Comparison of ENCODE assay signal across 8 mouse cellular contexts in the genomic region with DNA sequence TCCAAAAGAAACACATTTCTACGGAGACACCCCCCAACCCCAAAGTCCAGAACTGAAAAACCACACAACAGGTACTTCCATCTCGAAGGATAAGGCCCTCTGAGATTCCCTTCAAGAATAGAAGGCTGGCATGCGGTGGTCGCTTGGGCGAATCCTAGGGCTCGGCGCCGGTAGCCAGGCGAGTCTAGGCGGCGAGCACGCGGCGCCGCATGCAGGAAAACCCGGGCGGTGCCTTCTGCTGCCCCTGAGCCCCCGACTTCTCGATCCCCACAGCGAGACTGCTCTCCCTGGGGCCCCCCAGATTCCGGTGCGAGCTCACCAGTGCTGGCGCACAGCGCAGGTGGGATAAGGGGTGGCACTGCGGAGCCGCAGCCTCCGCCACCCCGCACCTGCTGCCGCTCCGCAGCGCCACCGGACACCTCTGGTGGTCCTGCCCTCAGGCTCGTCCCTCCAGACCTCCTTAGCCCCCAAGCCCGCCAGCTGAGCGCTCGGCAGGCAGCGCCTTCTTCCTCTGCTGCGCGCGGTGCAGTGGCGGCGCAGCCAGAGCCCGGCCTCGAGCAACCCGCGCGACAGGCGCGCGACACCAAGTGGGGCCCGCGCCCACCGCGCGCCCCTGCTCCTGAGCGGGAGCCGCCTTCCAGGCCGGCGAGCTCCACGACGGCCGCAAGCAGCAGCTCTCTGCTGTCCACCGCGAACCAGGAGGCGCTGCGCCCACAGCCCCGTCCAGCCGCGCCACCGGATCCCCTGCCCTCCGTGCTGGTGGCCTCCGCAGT. TPM values are rescaled to one million over a fixed set of nuclear protein-coding genes. Genes with fewer than 3 reads are reported as not detected.
DNase-seq lines count a peak whose midpoint lies in the region; ATAC-seq and TF ChIP-seq lines count a peak whose summit lies in the region.

No protein-coding gene starts in this region.

- no peak overlapping the region for H3K27ac ChIP-seq in heart, postnatal 0 days (ENCODE audit: low read depth)
- H3K27ac ChIP-seq in forebrain, embryonic 16.5 days (ENCODE audit: low read length) = peak overlapping the region; percentile 44; the same call in 1 of the 2 replicates
- H3K27ac ChIP-seq in midbrain, embryonic 14.5 days (replicated peaks; ENCODE audit: low read depth, low read length) = peak overlapping the region; percentile 57; the same call in 1 of the 2 replicates
- no peak overlapping the region for H3K27ac ChIP-seq in lung, postnatal 0 days (ENCODE audit: low read length)

- no peak for DNase-seq in heart, postnatal 0 days (ENCODE audit: low spot score)
- DNase-seq in heart, adult 9 months (ENCODE audit: low spot score in 2 of 2) = no peak
- peak; percentile 44 for DNase-seq in brain, adult 2 months (ENCODE audit: low read depth, low spot score)
- DNase-seq in midbrain, embryonic 14.5 days = peak; percentile 73
- DNase-seq in yolk sac, embryonic 10.5 days (ENCODE audit: low spot score) = no peak
- DNase-seq in lung, postnatal 0 days (ENCODE audit: low spot score) = no peak
- DNase-seq in cerebellum, adult 18-20 months = no peak

- no peak for TF ChIP-seq EP300 in heart, postnatal 0 days (IDR thresholded peaks at IDR 0.05; ENCODE audit: low read depth)
- TF ChIP-seq EP300 in lung, postnatal 0 days (IDR thresholded peaks at IDR 0.05) = no peak

- H3K9me3 ChIP-seq in heart, postnatal 0 days (replicated peaks; ENCODE audit: control insufficient read depth, low read length) = no peaks in the 10 kb centered on the region
- H3K9me3 ChIP-seq in forebrain, embryonic 16.5 days (ENCODE audit: control insufficient read depth, low read length) = no peaks in the 10 kb centered on the region
- no peaks in the 10 kb centered on the region for H3K9me3 ChIP-seq in midbrain, embryonic 14.5 days (ENCODE audit: control insufficient read depth, low read length)
- H3K9me3 ChIP-seq in lung, postnatal 0 days (ENCODE audit: low read length) = no peaks in the 10 kb centered on the region

- H3K4me3 ChIP-seq in heart, postnatal 0 days (ENCODE audit: low read depth, low read length) = peak overlapping the region; percentile 31
- H3K4me3 ChIP-seq in forebrain, embryonic 16.5 days (replicated peaks; ENCODE audit: low read length) = peak overlapping the region; percentile 63
- H3K4me3 ChIP-seq in midbrain, embryonic 14.5 days (replicated peaks; ENCODE audit: low read depth, low read length) = peak overlapping the region; percentile 53
- no peak overlapping the region for H3K4me3 ChIP-seq in lung, postnatal 0 days (ENCODE audit: low read depth, low read length)

- H3K9ac ChIP-seq in heart, postnatal 0 days (replicated peaks; ENCODE audit: low read depth, low read length) = no peak overlapping the region
- peak overlapping the region; percentile 65 for H3K9ac ChIP-seq in forebrain, embryonic 16.5 days (replicated peaks; ENCODE audit: low read depth, low read length)
- peak overlapping the region; percentile 61 for H3K9ac ChIP-seq in midbrain, embryonic 14.5 days (replicated peaks; ENCODE audit: low read length)
- H3K9ac ChIP-seq in lung, postnatal 0 days (replicated peaks; ENCODE audit: low read depth) = no peak overlapping the region

- peak overlapping the region; percentile 50 for H3K4me2 ChIP-seq in heart, postnatal 0 days (ENCODE audit: low read depth, low read length)
- peak overlapping the region; percentile 71 for H3K4me2 ChIP-seq in forebrain, embryonic 16.5 days (ENCODE audit: low read length)
- H3K4me2 ChIP-seq in midbrain, embryonic 14.5 days (ENCODE audit: low read length) = peak overlapping the region; percentile 73
- no peak overlapping the region for H3K4me2 ChIP-seq in lung, postnatal 0 days (replicated peaks; ENCODE audit: low read depth, low read length)

- 2% methylated on average over 62 of the region's 72 CpGs for WGBS in heart, postnatal 0 days
- WGBS in forebrain, embryonic 16.5 days = under 1% methylated on average over 67 of the region's 72 CpGs
- WGBS in midbrain, embryonic 14.5 days = under 1% methylated on average over 72 of the region's 72 CpGs
- WGBS in lung, postnatal 0 days = 4% methylated on average over 42 of the region's 72 CpGs

- peaks cover 44% of the 10 kb centered on the region for H3K27me3 ChIP-seq in heart, postnatal 0 days (ENCODE audit: control insufficient read depth, insufficient read depth, low read length)
- peaks cover 39% of the 10 kb centered on the region for H3K27me3 ChIP-seq in forebrain, embryonic 16.5 days (replicated peaks; ENCODE audit: control insufficient read depth, insufficient read depth, low read length)
- H3K27me3 ChIP-seq in midbrain, embryonic 14.5 days (ENCODE audit: control insufficient read depth, insufficient read depth, low read length) = peaks cover 47% of the 10 kb centered on the region
- H3K27me3 ChIP-seq in lung, postnatal 0 days (replicated peaks; ENCODE audit: insufficient read depth, low read length) = peaks cover 12% of the 10 kb centered on the region

- ATAC-seq in heart, postnatal 0 days (ENCODE audit: insufficient read depth, low read depth) = no peak
- peak; percentile 77 for ATAC-seq in forebrain, embryonic 16.5 days
- peak; percentile 69 for ATAC-seq in midbrain, embryonic 14.5 days (ENCODE audit: low FRiP score, low TSS enrichment)
- ATAC-seq in lung, postnatal 0 days = no peak

- TF ChIP-seq CTCF in heart, postnatal 0 days (IDR thresholded peaks at IDR 0.05; ENCODE audit: low read depth) = no peak
- TF ChIP-seq CTCF in lung, postnatal 0 days (IDR thresholded peaks at IDR 0.05) = no peak

- no peaks in the 10 kb centered on the region for H3K4me1 ChIP-seq in heart, postnatal 0 days (ENCODE audit: control insufficient read depth, insufficient read depth)
- H3K4me1 ChIP-seq in forebrain, embryonic 16.5 days (replicated peaks; ENCODE audit: control insufficient read depth, insufficient read depth, low read length) = peaks cover 4% of the 10 kb centered on the region; the same call in 1 of the 2 replicates
- H3K4me1 ChIP-seq in midbrain, embryonic 14.5 days (ENCODE audit: control insufficient read depth, insufficient read depth, low read length) = no peaks in the 10 kb centered on the region
- H3K4me1 ChIP-seq in lung, postnatal 0 days (ENCODE audit: insufficient read depth, low read depth, low read length) = no peaks in the 10 kb centered on the region

- no peaks in the 10 kb centered on the region for H3K36me3 ChIP-seq in heart, postnatal 0 days (replicated peaks; ENCODE audit: control insufficient read depth, insufficient read depth, low read length)
- H3K36me3 ChIP-seq in forebrain, embryonic 16.5 days (ENCODE audit: control insufficient read depth, insufficient read depth) = no peaks in the 10 kb centered on the region
- H3K36me3 ChIP-seq in midbrain, embryonic 14.5 days (ENCODE audit: control insufficient read depth, insufficient read depth, low read length) = no peaks in the 10 kb centered on the region
- no peaks in the 10 kb centered on the region for H3K36me3 ChIP-seq in lung, postnatal 0 days (ENCODE audit: insufficient read depth, low read length)

RNA-seq across cellular contexts. Expression of a gene that starts 0.8 kb away (rescaled TPM):
- total RNA-seq in heart, postnatal 0 days (2014; rRNA removed; ENCODE audit: low replicate concordance) = not detected in 2 replicates
- not detected in 2 replicates for polyA plus RNA-seq in heart, postnatal 0 days (2015; fragmentation: Nextera tagmentation; extraction: Ambion mirVana)
- 28.7 and 42.1 TPM in 2 replicates for polyA plus RNA-seq in forebrain, embryonic 16.5 days (2015; fragmentation: Nextera tagmentation; extraction: Ambion mirVana)
- polyA plus RNA-seq in midbrain, embryonic 14.5 days (2014; fragmentation: Nextera tagmentation; extraction: Ambion mirVana) = 25.2 and 27.8 TPM in 2 replicates
- polyA plus RNA-seq in lung, postnatal 0 days (2015; fragmentation: Nextera tagmentation; extraction: Ambion mirVana) = not detected in 2 replicates

Comparison
In these comparisons a context has a peak if more than half of its experiments do, and no peak if none do; other contexts are left out.
1. ATAC-seq: peak in forebrain, embryonic 16.5 days (single experiment) and midbrain, embryonic 14.5 days (single experiment); none in heart, postnatal 0 days (single experiment) and lung, postnatal 0 days (single experiment).
2. DNase-seq: peak in brain, adult 2 months (single experiment) and midbrain, embryonic 14.5 days (single experiment); none in heart, postnatal 0 days (single experiment), heart, adult 9 months (0 of 2), yolk sac, embryonic 10.5 days (single experiment), lung, postnatal 0 days (single experiment) and cerebellum, adult 18-20 months (0 of 2).
3. H3K27ac ChIP-seq: peak in forebrain, embryonic 16.5 days (single experiment) and midbrain, embryonic 14.5 days (single experiment); none in heart, postnatal 0 days (single experiment) and lung, postnatal 0 days (single experiment).
4. H3K9ac ChIP-seq: peak in forebrain, embryonic 16.5 days (single experiment) and midbrain, embryonic 14.5 days (single experiment); none in heart, postnatal 0 days (single experiment) and lung, postnatal 0 days (single experiment).
5. RNA of a gene that starts 0.8 kb away (polyA plus RNA-seq): 28.7 to 42.1 TPM in forebrain, embryonic 16.5 days and 25.2 to 27.8 TPM in midbrain, embryonic 14.5 days; not detected in heart, postnatal 0 days and not detected in lung, postnatal 0 days; every median in the first group is over 10 times any median in the second.